Mouse (Mus musculus): ENCODE data around the gene Gm614. TPM values are rescaled to one million over a fixed set of nuclear protein-coding genes. Genes with fewer than 3 reads are reported as not detected.

Gene Gm614
- not detected for total RNA-seq (2021)
- long read RNA-seq, experiment 1, result 0 reads
- long read RNA-seq, experiment 2, result 0 reads

- H3K27ac ChIP-seq, result no peak within 1 kb of the TSS
- no peak within 1 kb of the TSS for H3K4me3 ChIP-seq
- TF ChIP-seq CTCF (IDR thresholded peaks at IDR 0.05), result no peak
- intact Hi-C loops (cut with DNase I), result no loop called here
- no peak for DNase-seq (ENCODE audit: extremely low spot score in 1 of 2, low spot score in 2 of 2)
Observed at GRCm38 (mm10) chrX:101263892-101264291, at the start of gene Gm614. TSS of gene Gm614 (minus strand) at chrX:101263992.

- intact Hi-C loops (cut with DNase I), result no loop called here
- Histone ChIP-seq H3K27ac (no peak overlapping the region), H3K4me3 (no peak overlapping the region)
- TF ChIP-seq CTCF (IDR thresholded peaks at IDR 0.05), result no peak
- no peak for DNase-seq (ENCODE audit: extremely low spot score in 1 of 2, low spot score in 2 of 2)
Observed at GRCm38 (mm10) chrX:101309299-101309698, 45.5 kb upstream of the Gm614 start.

- DNase-seq (ENCODE audit: extremely low spot score in 1 of 2, low spot score in 2 of 2), result no peak
- Histone ChIP-seq H3K4me3 (no peak overlapping the region), H3K27ac (no peak overlapping the region)
- intact Hi-C loops (cut with DNase I), result no loop called here
- TF ChIP-seq CTCF (IDR thresholded peaks at IDR 0.05), result no peak
Observed at GRCm38 (mm10) chrX:101304646-101305045, 40.9 kb upstream of the Gm614 start.

GRCm38 (mm10) chrX:101301654-101302053 lies 37.9 kb upstream of the Gm614 start:
- TF ChIP-seq CTCF (IDR thresholded peaks at IDR 0.05), result peak; percentile 20
- Histone ChIP-seq H3K4me3 (peak overlapping the region; percentile 46), H3K27ac (no peak overlapping the region; the same call in 1 of the 2 replicates)
- intact Hi-C loops (cut with DNase I), result loop anchor here (2.0 kb wide), 1 partner anchor 27 kb away; no protein-coding TSS in a partner anchor
- no peak for DNase-seq (ENCODE audit: extremely low spot score in 1 of 2, low spot score in 2 of 2)

- DNase-seq (ENCODE audit: extremely low spot score in 1 of 2, low spot score in 2 of 2), result no peak
- Histone ChIP-seq H3K4me3 (peak overlapping the region; percentile 58), H3K27ac (peak overlapping the region; percentile 57)
- intact Hi-C loops (cut with DNase I), result loop anchor here (2.0 kb wide), 1 partner anchor 28 kb away; no protein-coding TSS in a partner anchor
- no peak for TF ChIP-seq CTCF (IDR thresholded peaks at IDR 0.05)
Observed at GRCm38 (mm10) chrX:101300427-101301030, 36.7 kb upstream of the Gm614 start.

- Histone ChIP-seq H3K27ac (peak overlapping the region; percentile 84), H3K4me3 (peak overlapping the region; percentile 58)
- DNase-seq (ENCODE audit: extremely low spot score in 1 of 2, low spot score in 2 of 2), result no peak
- intact Hi-C loops (cut with DNase I), result loop anchor here (2.0 kb wide), 1 partner anchor 29 kb away; no protein-coding TSS in a partner anchor
- no peak for TF ChIP-seq CTCF (IDR thresholded peaks at IDR 0.05)
Observed at GRCm38 (mm10) chrX:101299473-101300426, 36.0 kb upstream of the Gm614 start.

- TF ChIP-seq CTCF (IDR thresholded peaks at IDR 0.05), result no peak
- peak within 1 kb of the TSS; percentile 84 for H3K27ac ChIP-seq
- peak within 1 kb of the TSS; percentile 58 for H3K4me3 ChIP-seq
- intact Hi-C loops (cut with DNase I), result no loop called here
- peak in 1 of 2 experiments; percentile 53 for DNase-seq (ENCODE audit: extremely low spot score in 1 of 2, low spot score in 2 of 2)
Observed at GRCm38 (mm10) chrX:101299055-101299454, 35.3 kb upstream of the Gm614 start, which contains the start of gene Nlgn3. TSS of gene Nlgn3 (plus strand) at chrX:101299168.

- TF ChIP-seq CTCF (IDR thresholded peaks at IDR 0.05), result no peak
- DNase-seq (ENCODE audit: extremely low spot score in 1 of 2, low spot score in 2 of 2), result no peak
- intact Hi-C loops (cut with DNase I), result no loop called here
- no peak overlapping the region for H3K27ac ChIP-seq
- H3K4me3 ChIP-seq, result no peak overlapping the region
Observed at GRCm38 (mm10) chrX:101290111-101290510, 26.3 kb upstream of the Gm614 start.

- Histone ChIP-seq H3K4me3 (no peak overlapping the region), H3K27ac (no peak overlapping the region)
- intact Hi-C loops (cut with DNase I), result loop anchor here (5.0 kb wide), 1 partner anchor 157 kb away; no protein-coding TSS in a partner anchor
- no peak for TF ChIP-seq CTCF (IDR thresholded peaks at IDR 0.05)
- DNase-seq (ENCODE audit: extremely low spot score in 1 of 2, low spot score in 2 of 2), result no peak
Observed at GRCm38 (mm10) chrX:101289037-101289436, 25.2 kb upstream of the Gm614 start.

GRCm38 (mm10) chrX:101288432-101288831 lies 24.6 kb upstream of the Gm614 start:
- Histone ChIP-seq H3K4me3 (no peak overlapping the region), H3K27ac (no peak overlapping the region)
- DNase-seq (ENCODE audit: extremely low spot score in 1 of 2, low spot score in 2 of 2), result no peak
- intact Hi-C loops (cut with DNase I), result loop anchor here (5.0 kb wide), 1 partner anchor 156 kb away; no protein-coding TSS in a partner anchor
- TF ChIP-seq CTCF (IDR thresholded peaks at IDR 0.05), result no peak

GRCm38 (mm10) chrX:101287543-101287942 lies 23.8 kb upstream of the Gm614 start:
- TF ChIP-seq CTCF (IDR thresholded peaks at IDR 0.05), result no peak
- intact Hi-C loops (cut with DNase I), result loop anchor here (5.0 kb wide), 1 partner anchor 155 kb away; no protein-coding TSS in a partner anchor
- H3K4me3 ChIP-seq, result no peak overlapping the region

More at GRCm38 (mm10) chrX:101287543-101287942, 23.8 kb upstream of the Gm614 start:
- DNase-seq (ENCODE audit: extremely low spot score in 1 of 2, low spot score in 2 of 2), result no peak
- H3K27ac ChIP-seq, result no peak overlapping the region

Measured in left cerebral cortex, adult 2 months (tissue).